Mouse (Mus musculus) frontal cortex, postnatal 25 days (tissue): Measurements from ENCODE around the gene Fntb.

Source experiments
- DNase-seq, 2 experiments: peaks; one replicate each; pipeline ENCODE4 v3.0.0; 2022; ENCODE audit warnings: low spot score in 2 of 2

Gene Fntb

DNA sequence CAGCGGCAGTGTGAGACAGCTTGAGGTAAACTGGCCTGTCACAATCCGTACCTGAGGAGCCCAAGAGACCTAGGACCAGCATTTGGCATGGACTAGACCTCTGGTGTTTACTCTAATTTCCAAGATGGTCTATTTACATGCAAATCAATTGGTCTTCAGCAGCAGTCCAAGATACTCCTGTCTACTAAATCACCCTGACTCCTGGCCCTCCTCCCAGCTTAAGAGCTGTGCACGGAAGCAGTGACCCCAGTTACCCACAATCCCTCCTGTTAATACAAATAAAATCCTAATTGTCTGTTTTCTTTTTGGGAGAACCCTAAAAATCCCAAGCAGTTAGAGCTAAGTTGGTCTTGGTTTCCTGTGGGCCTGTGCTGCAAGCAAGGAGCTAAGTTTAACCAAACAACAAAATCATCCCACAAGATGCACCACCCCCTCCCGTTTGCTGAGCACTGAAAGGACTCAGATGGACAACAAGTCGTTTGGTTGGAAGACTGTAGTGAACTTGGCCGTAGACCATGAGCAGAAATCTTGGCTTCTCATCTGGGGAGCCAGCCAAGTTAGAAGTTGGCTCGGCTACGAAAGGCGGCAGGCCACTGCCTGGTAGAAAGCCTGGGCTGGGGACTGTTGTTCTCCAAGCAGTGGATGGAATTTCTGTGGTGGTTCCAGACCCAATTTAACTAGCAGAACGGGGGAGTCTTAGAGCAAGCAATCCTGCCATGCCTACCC, 189.5 kb downstream of the Fntb start:
- DNase-seq = peak; percentile 27 to 60

- DNase-seq = no peak
These were observed 192.3 kb downstream of the Fntb start for GRCm38 (mm10) chr12:76957688-76958087.

GRCm38 (mm10) chr12:76961052-76961931, 195.9 kb downstream of the Fntb start:
- peak; percentile 27 to 29 for DNase-seq

- peak; percentile 97 for DNase-seq
These were observed 196.8 kb downstream of the Fntb start, which contains the start of gene Max for GRCm38 (mm10) chr12:76961932-76962891. Gene Max (minus strand): TSS chr12:76962201.

GRCm38 (mm10) chr12:76965089-76965488, 199.7 kb downstream of the Fntb start:
- no peak for DNase-seq

- no peak for DNase-seq
These were observed 200.5 kb downstream of the Fntb start for GRCm38 (mm10) chr12:76965876-76966275.
